Mouse (Mus musculus): ENCODE data around the gene Fstl4. TPM values are rescaled to one million over a fixed set of nuclear protein-coding genes. Genes with fewer than 3 reads are reported as not detected.

Fstl4 gene
- total RNA-seq, 2 experiments from 2014 or later = not detected

- ATAC-seq (ENCODE audit: poor library complexity, severe bottlenecking) = no peak
Observed at GRCm38 (mm10) chr11:52890156-52890555, 125.7 kb downstream of the Fstl4 start.

- ATAC-seq (ENCODE audit: poor library complexity, severe bottlenecking) = no peak
Observed at GRCm38 (mm10) chr11:52904101-52904500, 139.7 kb downstream of the Fstl4 start.

DNA sequence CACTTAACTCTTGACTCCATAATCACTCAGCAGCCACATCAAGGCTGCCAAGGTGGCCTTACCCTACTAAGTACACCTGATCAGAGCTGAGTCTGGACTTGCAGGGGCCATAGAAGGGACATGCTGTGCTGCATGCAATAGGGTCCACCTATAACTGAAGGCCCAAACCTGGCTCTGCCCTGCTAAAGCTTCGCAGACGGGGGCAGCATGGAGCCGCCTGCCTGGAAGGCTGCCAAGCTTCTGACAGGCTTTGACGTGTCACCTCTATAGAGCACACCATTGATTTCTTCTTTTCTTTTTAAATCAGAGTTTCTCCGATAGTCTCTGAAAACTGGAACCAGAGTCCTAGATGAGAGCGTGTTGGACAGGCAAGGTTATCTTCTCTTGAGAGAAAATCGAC is 146.4 kb downstream of the Fstl4 start:
- ATAC-seq (ENCODE audit: poor library complexity, severe bottlenecking) = no peak

GRCm38 (mm10) chr11:52914431-52914830 is 150.0 kb downstream of the Fstl4 start:
- ATAC-seq (ENCODE audit: poor library complexity, severe bottlenecking) = peak; percentile 84

DNA sequence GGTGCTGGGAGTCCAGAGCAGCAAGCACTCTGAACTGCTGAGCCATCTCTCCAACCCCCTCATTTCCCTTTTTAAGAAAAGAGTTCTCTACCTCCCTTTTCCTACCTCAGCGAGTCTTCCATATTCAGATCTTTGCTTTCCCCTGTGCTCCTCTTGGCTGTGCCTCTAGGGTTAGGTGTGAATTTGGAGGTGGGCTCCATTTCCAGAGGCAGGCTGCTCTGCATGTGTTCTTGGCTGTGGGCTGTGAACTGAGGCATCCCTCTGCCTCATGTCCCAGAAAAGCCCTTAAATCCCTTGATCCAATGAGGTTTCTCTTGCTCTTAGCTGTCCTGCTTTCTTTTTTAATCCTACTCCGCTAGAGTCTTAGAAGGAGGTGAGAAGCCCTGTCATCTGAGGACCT is 151.2 kb downstream of the Fstl4 start:
- no peak for ATAC-seq (ENCODE audit: poor library complexity, severe bottlenecking)

DNA sequence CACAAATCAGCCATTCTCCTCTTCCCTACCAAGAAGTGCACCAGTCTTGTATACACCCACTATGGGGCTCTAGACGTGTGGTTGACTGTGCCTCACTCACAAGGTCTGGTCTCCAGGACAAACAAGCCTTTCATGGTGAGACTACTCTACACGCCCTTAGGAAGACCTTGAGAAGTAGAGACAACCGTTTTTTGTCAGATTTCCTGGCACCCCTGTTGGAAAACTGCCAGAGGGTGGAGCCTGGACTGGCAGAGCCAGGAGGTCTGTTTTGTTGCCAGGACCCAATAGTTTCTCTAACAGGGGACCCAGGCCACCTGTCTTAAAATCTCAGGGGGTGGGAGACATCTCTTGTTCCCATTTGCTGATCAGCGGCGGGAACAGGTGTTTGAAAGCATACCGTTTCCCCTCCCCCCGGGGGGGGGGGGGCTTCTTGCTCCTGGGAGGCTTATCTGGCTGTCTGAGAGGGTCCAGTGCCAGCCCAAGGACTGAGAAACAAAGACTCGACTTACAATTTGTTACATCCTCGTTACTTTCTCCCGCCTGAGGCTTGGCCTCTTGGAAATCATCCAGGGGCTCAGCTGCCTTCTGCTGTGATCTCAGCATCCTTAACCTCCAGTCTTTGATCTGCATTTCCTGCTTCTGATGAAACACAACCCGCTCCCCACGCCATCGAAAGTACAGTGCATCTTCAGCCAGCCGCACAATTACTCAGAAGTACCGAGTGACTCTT is 155.0 kb downstream of the Fstl4 start:
- no peak for ATAC-seq (ENCODE audit: poor library complexity, severe bottlenecking)

DNA sequence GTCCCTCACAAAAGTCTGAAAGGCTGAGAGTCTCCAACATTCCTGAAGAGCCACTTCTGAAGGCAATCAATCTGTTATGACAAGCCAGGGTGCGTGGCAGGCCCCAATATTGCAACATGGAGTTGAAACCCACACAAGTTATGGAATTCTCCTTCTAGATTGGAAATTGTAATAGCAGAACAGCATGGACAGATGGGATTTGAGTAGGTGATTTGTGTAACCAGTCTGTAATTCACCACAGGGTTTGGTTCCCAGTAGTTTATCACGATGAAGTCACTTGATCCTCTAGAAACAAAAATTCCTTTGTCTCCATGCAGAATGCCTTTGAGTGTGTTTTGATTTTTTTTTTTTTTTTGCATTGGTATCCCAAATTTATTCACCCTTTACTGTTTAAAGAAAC is 159.8 kb downstream of the Fstl4 start:
- no peak for ATAC-seq (ENCODE audit: poor library complexity, severe bottlenecking)

GRCm38 (mm10) chr11:52928321-52928720 is 163.9 kb downstream of the Fstl4 start:
- ATAC-seq (ENCODE audit: poor library complexity, severe bottlenecking) = no peak

- ATAC-seq (ENCODE audit: poor library complexity, severe bottlenecking) = no peak
Observed at GRCm38 (mm10) chr11:52939336-52940070, 175.1 kb downstream of the Fstl4 start.

- ATAC-seq (ENCODE audit: poor library complexity, severe bottlenecking) = no peak
Observed at GRCm38 (mm10) chr11:52942967-52943366, 178.5 kb downstream of the Fstl4 start.

GRCm38 (mm10) chr11:52954995-52955394 is 190.6 kb downstream of the Fstl4 start:
- ATAC-seq (ENCODE audit: poor library complexity, severe bottlenecking) = no peak

DNA sequence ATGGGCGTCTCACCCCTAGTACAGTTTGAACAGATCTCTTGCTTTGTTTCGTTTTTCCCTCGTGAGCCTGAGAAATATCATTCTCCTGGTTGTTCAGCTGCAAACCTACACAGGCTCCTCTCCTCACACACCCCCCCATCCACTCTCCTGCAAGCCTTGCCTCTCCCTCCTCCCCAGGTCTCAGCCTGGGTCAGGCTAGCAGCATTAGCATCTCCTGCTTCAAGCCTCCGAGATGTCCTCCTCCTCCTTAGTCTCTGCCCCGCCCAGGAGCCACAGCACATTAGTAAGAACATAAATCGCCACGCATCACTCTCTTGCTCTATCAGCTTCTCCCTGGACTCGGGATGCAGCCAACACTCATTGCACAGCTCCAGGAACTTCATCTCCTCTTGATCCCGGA is 204.4 kb downstream of the Fstl4 start:
- ATAC-seq (ENCODE audit: poor library complexity, severe bottlenecking) = no peak

DNA sequence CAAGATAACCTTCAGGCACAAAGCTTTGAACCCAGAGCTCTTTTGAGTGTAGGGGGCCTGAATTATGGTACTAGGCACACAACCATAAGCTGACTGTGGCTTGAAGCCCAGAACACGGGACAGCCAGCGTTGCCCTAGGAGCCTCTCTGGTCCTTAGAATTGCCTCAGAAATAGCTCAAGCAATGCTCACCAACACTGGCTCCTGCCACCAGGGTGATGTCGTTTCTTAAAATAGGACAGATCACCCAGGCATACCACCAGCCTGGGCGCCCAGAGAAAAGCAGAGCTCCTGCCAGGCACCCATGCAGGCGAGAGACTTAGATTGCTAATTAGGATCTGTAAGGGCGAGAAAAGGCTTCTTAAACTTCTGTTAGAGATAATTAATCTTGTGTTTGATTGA is 206.0 kb downstream of the Fstl4 start:
- ATAC-seq (ENCODE audit: poor library complexity, severe bottlenecking) = no peak

GRCm38 (mm10) chr11:52986986-52987385 is 222.6 kb downstream of the Fstl4 start:
- no peak for ATAC-seq (ENCODE audit: poor library complexity, severe bottlenecking)

DNA sequence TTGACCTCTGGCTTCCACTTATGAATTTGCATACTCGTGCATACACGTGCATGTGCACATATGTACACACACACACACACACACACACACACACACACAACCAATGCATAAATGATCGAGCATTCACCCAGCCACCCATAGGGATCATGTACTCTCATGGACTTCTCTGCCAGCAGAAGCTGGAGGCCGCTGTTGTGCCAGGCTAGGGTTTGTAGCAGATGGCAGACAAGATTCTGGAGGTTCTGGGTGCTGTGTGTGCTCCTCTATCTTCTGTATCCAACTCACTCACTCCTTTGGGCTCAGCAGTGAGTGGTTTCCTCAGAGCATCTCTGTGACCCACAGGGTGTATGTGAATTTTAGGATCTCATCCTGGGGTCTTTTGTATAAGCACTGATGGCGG is 230.3 kb downstream of the Fstl4 start:
- ATAC-seq (ENCODE audit: poor library complexity, severe bottlenecking) = no peak

GRCm38 (mm10) chr11:52996434-52997093 is 232.1 kb downstream of the Fstl4 start:
- ATAC-seq (ENCODE audit: poor library complexity, severe bottlenecking) = no peak

DNA sequence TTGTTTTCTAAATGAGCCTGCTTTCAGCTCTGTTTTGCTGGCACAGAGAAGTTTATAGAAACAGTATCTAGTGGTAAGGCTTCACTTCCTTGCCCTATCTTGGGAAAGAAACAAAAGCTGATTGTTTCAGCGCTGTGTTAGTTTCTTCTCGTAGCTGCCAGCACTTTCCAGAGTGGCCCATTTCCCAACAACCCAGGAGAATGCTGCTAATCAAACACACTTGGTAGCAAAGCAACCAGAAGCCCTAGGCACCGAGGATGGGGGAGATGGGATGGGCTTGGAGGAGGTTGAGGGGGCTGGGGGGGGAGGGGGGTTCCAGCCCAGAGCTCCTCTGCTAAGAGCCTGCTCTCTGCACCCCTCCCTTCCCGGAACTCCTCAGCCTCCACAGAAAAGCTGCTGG is 233.0 kb downstream of the Fstl4 start:
- ATAC-seq (ENCODE audit: poor library complexity, severe bottlenecking) = no peak

- no peak for ATAC-seq (ENCODE audit: poor library complexity, severe bottlenecking)
Observed at GRCm38 (mm10) chr11:53000226-53000625, 235.8 kb downstream of the Fstl4 start.

DNA sequence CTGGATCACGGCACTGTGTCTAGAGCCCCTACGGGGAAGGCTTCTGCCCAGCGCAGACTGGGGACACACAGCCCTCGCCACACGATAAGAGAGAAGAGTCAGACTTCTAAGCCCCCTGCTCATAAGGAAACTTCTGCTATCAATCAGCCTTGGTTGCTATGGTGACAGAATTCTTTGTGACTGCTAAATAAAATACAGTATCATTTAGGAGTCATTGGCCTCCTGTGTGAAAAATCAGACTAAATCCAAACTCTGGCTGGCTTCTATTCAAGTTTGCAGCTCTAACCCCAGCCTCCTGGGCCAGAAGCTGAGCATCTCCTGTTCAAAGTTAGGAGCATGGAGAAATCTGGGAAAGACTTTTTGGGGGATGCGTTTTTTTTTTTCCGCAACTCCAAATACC is 238.9 kb downstream of the Fstl4 start:
- no peak for ATAC-seq (ENCODE audit: poor library complexity, severe bottlenecking)

DNA sequence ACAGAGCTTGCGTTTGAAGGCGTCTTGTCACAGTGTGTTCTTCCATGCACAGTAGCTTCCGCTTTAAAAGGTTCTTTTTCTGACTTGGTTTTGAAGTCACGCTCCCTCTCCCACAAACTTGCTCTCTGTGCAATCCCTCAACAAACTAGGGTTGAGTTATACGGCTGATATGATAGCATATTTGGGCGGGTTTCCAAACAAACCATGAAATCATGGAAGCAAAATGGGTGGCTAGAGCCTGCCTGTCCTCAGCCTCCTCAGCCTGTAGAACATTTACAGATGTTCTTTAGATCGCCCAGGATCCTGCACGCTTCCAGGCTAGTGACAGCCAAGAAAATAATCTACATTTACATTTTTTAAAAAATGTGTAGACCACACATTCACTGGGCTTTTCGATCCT is 239.4 kb downstream of the Fstl4 start:
- no peak for ATAC-seq (ENCODE audit: poor library complexity, severe bottlenecking)

DNA sequence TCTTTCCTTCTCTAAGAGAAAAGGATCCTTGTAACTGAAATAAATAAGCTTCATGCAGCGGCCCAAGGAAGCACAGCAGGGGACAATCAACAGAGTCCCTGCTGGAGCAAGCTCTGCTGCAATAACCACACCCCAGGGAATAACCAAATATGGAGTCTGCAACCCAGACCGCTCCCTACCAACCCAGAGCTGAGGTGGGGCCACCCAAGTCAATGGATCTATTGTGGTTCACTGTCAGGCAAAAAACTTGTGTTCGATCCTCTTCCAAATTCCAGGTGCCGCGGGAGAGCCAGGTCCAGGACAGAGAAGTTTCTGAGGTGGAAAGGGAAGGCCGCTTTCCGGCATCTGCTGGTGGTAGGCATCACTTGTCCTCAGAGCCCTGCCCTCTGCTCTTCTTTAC is 245.2 kb downstream of the Fstl4 start:
- no peak for ATAC-seq (ENCODE audit: poor library complexity, severe bottlenecking)

- no peak for ATAC-seq (ENCODE audit: poor library complexity, severe bottlenecking)
Observed at GRCm38 (mm10) chr11:53011996-53012505, 247.6 kb downstream of the Fstl4 start.

Measured in megakaryocyte, adult 5-6 weeks (primary cell).